Mouse (Mus musculus): ENCODE results near the gene Edrf1. TPM values are rescaled to one million over a fixed set of nuclear protein-coding genes. Genes with fewer than 3 reads are reported as not detected.

The Edrf1 gene
- polyA plus RNA-seq, 1 experiment = 28.3 TPM

DNA sequence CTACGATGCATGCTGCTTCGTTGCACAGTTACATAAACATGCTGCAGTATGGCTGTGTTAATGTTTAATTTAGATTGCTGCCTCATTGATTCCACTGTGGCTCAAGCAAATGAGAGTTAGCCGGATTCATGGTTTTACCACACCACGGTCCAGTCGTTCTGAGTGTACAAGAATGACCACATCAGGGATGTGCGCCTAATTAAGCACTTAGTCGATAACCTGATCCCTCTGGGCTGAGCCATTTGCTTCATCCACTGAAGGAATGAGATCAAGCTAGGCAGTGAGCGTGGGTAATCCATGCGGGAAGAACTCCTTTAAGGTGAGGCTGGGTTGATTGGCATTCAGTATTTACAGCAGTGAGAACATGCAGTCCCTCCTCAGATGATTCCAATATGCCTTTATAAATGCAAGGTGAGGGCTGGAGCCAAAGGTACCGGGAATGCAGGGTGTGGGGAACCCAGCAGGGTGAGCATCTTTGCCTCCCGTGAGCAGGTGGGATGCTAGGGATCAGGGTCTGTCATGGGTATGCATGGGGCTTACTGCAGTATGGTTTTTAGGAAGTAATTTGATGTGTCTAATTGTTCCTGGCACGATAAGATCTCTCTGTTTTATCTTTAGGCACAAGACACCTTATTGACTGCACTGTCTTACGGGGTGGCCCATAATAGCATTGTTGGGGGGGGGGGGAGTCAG, 29.3 kb upstream of the Edrf1 start:
- H3K27ac ChIP-seq (ENCODE audit: insufficient read depth, low read length) = peak overlapping the region; percentile 73
- no peaks in the 10 kb centered on the region for H3K27me3 ChIP-seq (ENCODE audit: control insufficient read depth, insufficient read depth, low read length)
- peaks cover 15% of the 10 kb centered on the region for H3K4me1 ChIP-seq (ENCODE audit: control insufficient read depth, insufficient read depth, low read length)
- H3K4me3 ChIP-seq (replicated peaks; ENCODE audit: insufficient read depth, low read depth, low read length) = no peak overlapping the region
- no peak for DNase-seq
- 73% methylated on average over 13 of the region's 13 CpGs for WGBS
- TF ChIP-seq POLR2A (IDR thresholded peaks at IDR 0.05; ENCODE audit: borderline replicate concordance, insufficient read depth, low read length) (no peak), CTCF (IDR thresholded peaks at IDR 0.05; ENCODE audit: borderline replicate concordance, insufficient read depth, low read depth, low read length) (no peak)

DNA sequence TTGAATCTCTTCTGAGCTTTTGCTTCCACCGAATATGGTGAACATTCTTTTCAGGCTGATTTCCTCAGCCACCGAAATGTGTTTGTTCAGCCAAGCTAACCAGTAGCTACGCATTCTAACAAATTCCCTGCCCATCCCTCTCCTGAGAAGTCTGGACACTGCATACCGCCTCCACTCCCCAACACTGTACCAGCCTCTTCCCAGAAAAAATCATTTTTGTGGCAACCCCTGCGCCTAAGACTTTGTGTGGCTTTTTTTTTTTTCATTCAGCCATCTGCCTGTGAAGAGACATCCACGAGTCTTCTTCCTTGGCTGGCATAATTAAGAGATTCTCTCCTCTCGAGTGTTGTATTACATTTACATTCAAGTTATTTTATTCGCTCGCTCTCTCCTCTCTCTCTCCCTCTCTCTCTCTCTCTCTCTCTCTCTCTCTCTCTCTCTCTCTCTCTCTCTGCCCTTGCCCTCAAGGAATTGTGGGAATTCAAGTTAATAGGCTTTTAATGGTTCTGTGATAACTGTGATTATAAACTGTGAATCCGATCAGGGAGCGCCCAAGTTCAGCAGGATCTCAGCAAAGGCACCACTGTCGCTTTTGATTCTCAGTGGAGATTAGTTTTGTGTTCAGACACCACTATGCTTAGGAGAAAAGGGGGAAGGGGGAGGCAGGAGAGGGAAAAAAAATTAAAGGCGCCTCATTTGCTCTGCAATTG, 28.6 kb upstream of the Edrf1 start:
- Histone ChIP-seq H3K27me3 (ENCODE audit: control insufficient read depth, insufficient read depth, low read length) (no peaks in the 10 kb centered on the region), H3K27ac (ENCODE audit: insufficient read depth, low read length) (peak overlapping the region; percentile 83; the same call in 1 of the 2 replicates), H3K4me1 (ENCODE audit: control insufficient read depth, insufficient read depth, low read length) (peaks cover 15% of the 10 kb centered on the region), H3K4me3 (replicated peaks; ENCODE audit: insufficient read depth, low read depth, low read length) (no peak overlapping the region)
- TF ChIP-seq CTCF (IDR thresholded peaks at IDR 0.05; ENCODE audit: borderline replicate concordance, insufficient read depth, low read depth, low read length) = no peak
- TF ChIP-seq POLR2A (IDR thresholded peaks at IDR 0.05; ENCODE audit: borderline replicate concordance, insufficient read depth, low read length) = no peak
- WGBS = 29% methylated on average over 13 of the region's 13 CpGs
- peak; percentile 35 to 54 for DNase-seq

DNA sequence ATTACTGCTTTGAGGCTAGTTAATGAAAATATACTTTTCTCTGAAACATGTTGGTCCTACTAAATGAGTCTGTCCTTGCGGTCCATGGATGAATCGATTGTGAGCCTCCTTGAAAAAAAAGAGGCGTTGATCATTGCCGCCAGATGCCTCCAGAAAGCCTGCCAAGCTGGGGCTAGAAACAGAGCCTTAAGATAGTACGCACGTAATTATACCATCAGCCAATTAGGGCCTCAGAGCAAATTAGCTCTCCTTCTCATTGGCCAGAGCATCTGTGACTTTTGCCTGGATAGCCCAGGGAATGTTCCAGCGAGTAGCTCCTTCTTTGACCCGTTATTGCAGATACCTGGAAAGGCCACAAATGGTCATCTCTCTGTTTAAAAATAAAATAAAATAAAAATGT, 27.8 kb upstream of the Edrf1 start:
- TF ChIP-seq POLR2A (IDR thresholded peaks at IDR 0.05; ENCODE audit: borderline replicate concordance, insufficient read depth, low read length) = 0 out of 2 replicates have a peak, but pooled peaks have one; percentile 40
- no peak for TF ChIP-seq CTCF (IDR thresholded peaks at IDR 0.05; ENCODE audit: borderline replicate concordance, insufficient read depth, low read depth, low read length)
- Histone ChIP-seq H3K4me3 (replicated peaks; ENCODE audit: insufficient read depth, low read depth, low read length) (peak overlapping the region; percentile 42), H3K27ac (ENCODE audit: insufficient read depth, low read length) (peak overlapping the region; percentile 84; the same call in 1 of the 2 replicates), H3K27me3 (ENCODE audit: control insufficient read depth, insufficient read depth, low read length) (no peaks in the 10 kb centered on the region), H3K4me1 (ENCODE audit: control insufficient read depth, insufficient read depth, low read length) (peaks cover 15% of the 10 kb centered on the region)
- WGBS = 12% methylated on average over 8 of the region's 8 CpGs
- peak; percentile 69 to 89 for DNase-seq

DNA sequence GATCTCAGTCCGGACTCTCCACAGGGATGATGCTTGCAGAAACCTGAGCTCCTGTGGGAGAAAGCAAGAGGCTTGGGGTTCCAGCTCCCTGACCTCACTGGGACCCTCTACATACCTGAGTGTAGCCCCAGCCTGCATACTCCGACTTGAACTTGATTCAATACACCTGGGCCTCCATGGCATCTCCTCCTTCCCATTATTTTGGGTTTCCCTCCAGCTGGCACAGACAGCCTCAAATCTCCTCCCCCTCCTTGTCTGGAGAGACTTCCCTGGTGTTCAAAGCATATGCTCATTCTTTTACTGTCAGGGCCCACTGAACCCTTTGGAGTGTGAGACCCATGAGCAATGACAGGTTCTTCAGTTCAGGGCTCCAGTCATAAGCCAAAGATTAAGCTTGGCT, 24.4 kb upstream of the Edrf1 start:
- 31% methylated on average over 2 of the region's 2 CpGs for WGBS
- peak; percentile 39 to 65 for DNase-seq
- Histone ChIP-seq H3K4me1 (ENCODE audit: control insufficient read depth, insufficient read depth, low read length) (peaks cover 11% of the 10 kb centered on the region), H3K4me3 (replicated peaks; ENCODE audit: insufficient read depth, low read depth, low read length) (no peak overlapping the region), H3K27ac (ENCODE audit: insufficient read depth, low read length) (peak overlapping the region; percentile 47; the same call in 1 of the 2 replicates), H3K27me3 (ENCODE audit: control insufficient read depth, insufficient read depth, low read length) (no peaks in the 10 kb centered on the region)
- TF ChIP-seq CTCF (IDR thresholded peaks at IDR 0.05; ENCODE audit: borderline replicate concordance, insufficient read depth, low read depth, low read length) (no peak), POLR2A (IDR thresholded peaks at IDR 0.05; ENCODE audit: borderline replicate concordance, insufficient read depth, low read length) (no peak)

DNA sequence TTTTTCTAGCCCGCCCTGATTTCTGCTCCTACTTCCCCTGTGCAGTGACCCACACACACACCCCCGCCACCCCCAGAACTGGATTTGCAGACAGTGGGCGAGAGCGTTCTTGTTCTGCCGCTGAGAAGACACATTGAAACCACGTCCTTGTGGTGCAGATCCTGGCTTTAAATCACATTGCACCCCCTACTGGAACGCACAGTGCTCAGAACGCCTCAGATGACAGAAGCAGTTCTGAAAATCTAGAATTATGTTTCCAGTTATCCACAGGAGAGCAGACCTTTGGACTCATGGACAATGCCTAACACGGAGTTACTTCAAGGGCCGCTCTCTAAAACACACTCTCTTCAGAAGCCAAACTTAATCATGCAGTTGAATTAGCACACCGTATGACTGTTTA, 16.6 kb upstream of the Edrf1 start:
- no peak for DNase-seq
- no peak overlapping the region for H3K27ac ChIP-seq (ENCODE audit: insufficient read depth, low read length)

DNA sequence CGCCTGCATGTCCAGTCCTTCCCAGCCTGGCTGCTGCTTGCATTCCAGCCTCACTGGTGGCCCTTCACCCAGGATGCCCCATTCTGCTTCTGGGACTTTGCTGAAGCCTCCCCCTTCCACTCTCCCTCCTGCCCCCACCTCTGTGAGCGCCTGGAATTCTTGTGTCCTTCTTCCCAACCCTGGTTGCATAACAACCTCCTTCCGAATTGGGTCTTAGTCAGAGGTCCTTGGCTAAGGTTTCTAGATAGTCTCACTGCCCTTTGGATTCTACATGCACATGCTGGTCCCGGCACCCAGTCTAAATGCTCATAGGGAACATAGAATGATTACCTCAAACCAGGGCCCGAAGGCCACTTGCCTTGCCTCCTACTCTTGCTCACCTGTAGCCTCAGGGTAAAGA, 14.1 kb upstream of the Edrf1 start:
- Histone ChIP-seq H3K27ac (ENCODE audit: insufficient read depth, low read length) (no peak overlapping the region), H3K4me3 (replicated peaks; ENCODE audit: insufficient read depth, low read depth, low read length) (no peak overlapping the region), H3K4me1 (ENCODE audit: control insufficient read depth, insufficient read depth, low read length) (peaks cover 3% of the 10 kb centered on the region; the same call in 1 of the 2 replicates), H3K27me3 (ENCODE audit: control insufficient read depth, insufficient read depth, low read length) (no peaks in the 10 kb centered on the region)
- 96% methylated on average over 5 of the region's 5 CpGs for WGBS
- TF ChIP-seq POLR2A (IDR thresholded peaks at IDR 0.05; ENCODE audit: borderline replicate concordance, insufficient read depth, low read length) (no peak), CTCF (IDR thresholded peaks at IDR 0.05; ENCODE audit: borderline replicate concordance, insufficient read depth, low read depth, low read length) (no peak)
- DNase-seq = no peak

More for the DNA sequence above, 16.6 kb upstream of the Edrf1 start:
- H3K4me3 ChIP-seq (replicated peaks; ENCODE audit: insufficient read depth, low read depth, low read length) = no peak overlapping the region
- no peaks in the 10 kb centered on the region for H3K27me3 ChIP-seq (ENCODE audit: control insufficient read depth, insufficient read depth, low read length)
- no peak for TF ChIP-seq POLR2A (IDR thresholded peaks at IDR 0.05; ENCODE audit: borderline replicate concordance, insufficient read depth, low read length)
- TF ChIP-seq CTCF (IDR thresholded peaks at IDR 0.05; ENCODE audit: borderline replicate concordance, insufficient read depth, low read depth, low read length) = peak; percentile 64
- peaks cover 3% of the 10 kb centered on the region; the same call in 1 of the 2 replicates for H3K4me1 ChIP-seq (ENCODE audit: control insufficient read depth, insufficient read depth, low read length)
- WGBS = 23% methylated on average over 11 of the region's 11 CpGs

DNA sequence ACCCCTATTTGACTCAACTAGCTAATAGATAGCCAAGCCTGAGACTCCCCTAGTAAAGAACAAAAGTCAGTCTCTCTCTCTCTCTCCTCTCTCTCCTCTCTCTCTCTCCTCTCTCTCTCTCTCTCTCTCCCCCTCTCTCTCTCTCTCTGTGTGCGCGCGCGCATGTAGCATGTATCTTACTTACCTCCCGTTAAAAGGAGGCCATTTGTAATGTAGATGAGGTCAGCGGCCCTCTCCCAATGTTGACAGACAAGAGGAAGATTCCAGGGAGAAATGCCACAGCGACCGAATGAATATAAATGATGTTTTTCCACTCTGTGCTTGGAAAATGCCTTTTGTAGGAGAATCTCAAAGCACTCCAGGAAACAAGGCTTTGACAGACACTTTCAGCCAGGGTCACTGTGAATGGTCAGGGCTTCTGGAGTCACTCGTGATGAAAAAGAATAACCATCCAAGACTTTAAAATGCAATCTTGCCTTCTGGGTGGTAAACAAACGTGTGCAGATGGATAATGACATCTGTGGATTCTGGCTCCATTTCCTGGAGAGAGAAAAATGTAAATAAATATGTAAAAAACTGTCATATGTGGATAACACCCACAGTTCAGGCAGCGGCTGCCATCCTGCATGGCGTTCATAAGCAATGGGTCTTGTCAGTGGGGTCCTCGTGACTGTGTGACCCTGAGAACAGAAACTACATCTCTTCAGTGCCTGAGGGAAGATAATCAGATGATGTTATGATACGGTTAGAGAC, 10.0 kb upstream of the Edrf1 start:
- no peaks in the 10 kb centered on the region for H3K27me3 ChIP-seq (ENCODE audit: control insufficient read depth, insufficient read depth, low read length)
- WGBS = 41% methylated on average over 14 of the region's 14 CpGs
- no peaks in the 10 kb centered on the region for H3K4me1 ChIP-seq (ENCODE audit: control insufficient read depth, insufficient read depth, low read length)
- no peak for DNase-seq
- no peak for TF ChIP-seq CTCF (IDR thresholded peaks at IDR 0.05; ENCODE audit: borderline replicate concordance, insufficient read depth, low read depth, low read length)
- TF ChIP-seq POLR2A (IDR thresholded peaks at IDR 0.05; ENCODE audit: borderline replicate concordance, insufficient read depth, low read length) = no peak
- no peak overlapping the region for H3K4me3 ChIP-seq (replicated peaks; ENCODE audit: insufficient read depth, low read depth, low read length)
- H3K27ac ChIP-seq (ENCODE audit: insufficient read depth, low read length) = no peak overlapping the region
